Mouse (Mus musculus) E14TG2a.4 (cell line): ENCODE data around the gene Saysd1.

Experiments used
- H3K27me3 ChIP-seq: 2 replicates; pipeline ENCODE4 v1.6.1; 2014; ENCODE audit warnings: low read length, control low read depth; ENCODE audit not compliant: insufficient read depth
- H3K36me3 ChIP-seq: 2 replicates; pipeline ENCODE4 v1.6.1; 2014; ENCODE audit warnings: low read length, control low read depth; ENCODE audit not compliant: insufficient read depth
- H3K4me1 ChIP-seq: replicated peaks from 2 replicates; pipeline ENCODE4 v1.6.1; 2014; ENCODE audit warnings: low read depth, low read length, control low read depth
- H3K4me3 ChIP-seq: replicated peaks from 2 replicates; pipeline ENCODE4 v1.5.1; 2014; ENCODE audit warnings: mild to moderate bottlenecking, low read length
- H3K9me3 ChIP-seq: 2 replicates; pipeline ENCODE4 v1.6.1; 2014; ENCODE audit warnings: low read length, control low read depth
- CTCF ChIP-seq: conservative IDR thresholded peaks from 2 replicates; pipeline ENCODE4 v1.5.1; 2014; ENCODE audit warnings: low read length
- NANOG ChIP-seq: IDR thresholded peaks from 2 replicates; pipeline ENCODE4 v1.6.1; 2014; ENCODE audit warnings: borderline replicate concordance, low read length, mixed read lengths
- POU5F1 ChIP-seq: IDR thresholded peaks from 2 replicates; pipeline ENCODE4 v1.6.1; 2014; ENCODE audit warnings: low read length, borderline replicate concordance

The Saysd1 gene

DNA sequence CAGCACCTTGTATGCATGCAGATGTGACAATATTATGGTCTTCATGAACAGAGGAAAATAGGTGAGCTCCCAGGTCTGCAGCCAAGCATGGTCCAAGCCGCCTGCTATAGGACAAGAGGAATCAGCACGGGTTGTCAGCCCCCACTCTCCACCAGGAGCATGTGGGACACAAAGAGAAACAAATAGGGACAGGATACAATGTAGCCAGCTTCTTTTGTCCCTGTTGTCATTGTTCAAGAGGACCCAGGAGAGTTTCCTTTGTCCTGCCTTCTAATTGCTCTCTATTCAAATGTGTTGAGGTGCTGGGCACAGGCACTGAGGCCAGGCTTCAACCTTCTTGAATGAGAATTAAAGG is 89.9 kb downstream of the Saysd1 start:
- Histone ChIP-seq H3K4me1 (peaks cover 30% of the 10 kb centered on the region), H3K36me3 (no peaks in the 10 kb centered on the region), H3K27me3 (peaks cover 3% of the 10 kb centered on the region; the same call in 1 of the 2 replicates), H3K9me3 (no peaks in the 10 kb centered on the region), H3K4me3 (no peak overlapping the region)
- TF ChIP-seq NANOG (peak; percentile 53), CTCF (no peak), POU5F1 (no peak)

DNA sequence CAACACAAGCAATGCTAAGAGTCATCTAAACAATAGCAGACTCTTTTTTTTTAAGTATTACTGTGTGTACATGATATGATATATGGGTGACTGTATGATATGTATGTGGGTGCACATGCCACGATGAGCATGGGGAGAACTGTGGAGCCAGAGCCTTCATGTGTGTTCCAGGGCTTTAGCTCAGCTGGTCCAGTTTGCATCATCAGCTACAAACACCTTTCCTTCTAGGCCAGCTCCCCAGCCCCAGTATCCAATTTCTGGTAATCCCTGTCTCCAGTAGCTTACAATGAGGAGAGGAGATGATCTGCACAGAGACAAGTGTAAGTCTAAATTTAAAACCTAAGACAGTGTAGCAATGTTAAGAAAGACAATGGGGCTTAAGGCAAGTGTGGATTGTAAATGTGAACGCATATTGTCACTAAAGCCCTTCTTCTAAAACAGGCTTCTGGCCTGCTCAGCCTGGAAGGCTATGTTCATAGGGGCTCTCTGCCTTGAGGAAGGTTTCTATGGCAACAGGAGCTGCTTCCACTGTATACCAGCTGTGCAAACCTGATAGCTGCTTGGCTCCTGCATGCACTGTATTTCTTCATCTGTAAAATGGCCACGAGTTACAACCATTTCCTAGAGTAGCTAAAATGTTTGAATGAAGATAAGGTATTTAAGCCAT is 90.4 kb downstream of the Saysd1 start:
- Histone ChIP-seq H3K4me1 (peaks cover 30% of the 10 kb centered on the region), H3K27me3 (peaks cover 3% of the 10 kb centered on the region; the same call in 1 of the 2 replicates), H3K4me3 (no peak overlapping the region), H3K9me3 (no peaks in the 10 kb centered on the region), H3K36me3 (no peaks in the 10 kb centered on the region)
- TF ChIP-seq POU5F1 (no peak), CTCF (no peak), NANOG (no peak)

DNA sequence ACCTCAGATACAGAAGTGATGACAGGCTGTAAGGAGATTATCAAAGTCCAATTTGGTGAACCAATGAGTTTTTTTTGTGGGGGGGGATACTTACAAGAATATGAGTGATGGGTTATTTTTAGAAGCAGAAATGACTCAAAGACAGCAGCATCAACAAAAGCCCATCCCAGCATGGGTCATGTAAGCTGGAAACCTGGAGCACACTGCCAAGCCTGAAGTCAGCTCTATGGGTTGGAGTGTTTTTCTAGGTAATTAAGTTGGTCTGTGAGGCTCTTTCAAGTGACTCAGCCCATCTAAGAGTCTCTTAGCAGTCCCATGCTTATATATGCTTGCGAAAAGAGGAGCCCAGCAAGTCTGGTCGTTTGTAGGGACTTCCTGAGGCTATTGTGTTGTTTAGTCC is 91.0 kb downstream of the Saysd1 start:
- Histone ChIP-seq H3K9me3 (no peaks in the 10 kb centered on the region), H3K36me3 (no peaks in the 10 kb centered on the region), H3K27me3 (peaks cover 3% of the 10 kb centered on the region; the same call in 1 of the 2 replicates), H3K4me1 (peaks cover 30% of the 10 kb centered on the region), H3K4me3 (no peak overlapping the region)
- TF ChIP-seq NANOG = no peak
- TF ChIP-seq POU5F1 = no peak
- TF ChIP-seq CTCF = no peak

DNA sequence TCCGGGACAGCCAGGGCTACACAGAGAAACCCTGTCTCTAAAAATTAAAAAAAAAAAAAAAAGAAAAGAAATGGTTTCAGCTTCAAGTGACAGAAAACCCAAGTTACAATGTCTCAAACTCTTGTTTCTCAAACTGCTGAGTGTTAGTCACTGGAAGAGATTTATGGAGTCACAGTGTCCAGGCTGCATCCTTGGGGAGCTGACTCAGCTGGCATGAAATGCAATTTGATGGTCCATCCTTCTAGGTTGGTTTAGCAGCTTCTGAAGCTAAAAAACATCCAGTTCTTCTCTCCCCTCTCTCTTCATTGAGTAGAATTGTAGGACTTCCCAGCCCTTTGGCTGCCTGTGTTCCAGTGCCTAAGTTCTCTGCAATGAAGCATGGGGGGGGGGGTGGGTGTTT is 94.3 kb downstream of the Saysd1 start:
- H3K36me3 ChIP-seq = no peaks in the 10 kb centered on the region
- TF ChIP-seq CTCF (no peak), POU5F1 (no peak), NANOG (no peak)

DNA sequence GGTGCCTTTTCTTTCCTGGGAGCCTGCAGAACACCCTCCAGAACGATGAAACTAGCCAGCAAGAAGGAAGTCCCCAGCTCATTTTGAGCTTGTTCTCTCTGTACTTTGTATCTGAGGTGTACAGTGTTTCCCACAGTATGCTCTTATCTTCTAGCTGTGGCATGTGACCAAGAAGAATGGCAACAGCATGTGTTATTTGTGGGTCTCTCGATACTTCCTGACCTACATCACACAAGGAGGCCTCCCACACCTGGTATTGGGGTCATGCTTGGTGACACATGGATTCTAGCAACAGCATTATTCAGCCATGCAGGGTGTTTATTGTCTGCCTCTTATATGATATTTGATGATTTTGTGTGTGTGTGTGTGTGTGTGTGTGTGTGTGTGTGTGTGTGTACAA is 96.5 kb downstream of the Saysd1 start:
- Histone ChIP-seq H3K4me1 (no peaks in the 10 kb centered on the region), H3K9me3 (no peaks in the 10 kb centered on the region), H3K4me3 (no peak overlapping the region), H3K36me3 (no peaks in the 10 kb centered on the region), H3K27me3 (peaks cover 3% of the 10 kb centered on the region; the same call in 1 of the 2 replicates)
- no peak for TF ChIP-seq POU5F1
- no peak for TF ChIP-seq CTCF

More for the DNA sequence above, 94.3 kb downstream of the Saysd1 start:
- Histone ChIP-seq H3K9me3 (no peaks in the 10 kb centered on the region), H3K4me3 (no peak overlapping the region), H3K4me1 (peaks cover 21% of the 10 kb centered on the region), H3K27me3 (peaks cover 3% of the 10 kb centered on the region; the same call in 1 of the 2 replicates)

DNA sequence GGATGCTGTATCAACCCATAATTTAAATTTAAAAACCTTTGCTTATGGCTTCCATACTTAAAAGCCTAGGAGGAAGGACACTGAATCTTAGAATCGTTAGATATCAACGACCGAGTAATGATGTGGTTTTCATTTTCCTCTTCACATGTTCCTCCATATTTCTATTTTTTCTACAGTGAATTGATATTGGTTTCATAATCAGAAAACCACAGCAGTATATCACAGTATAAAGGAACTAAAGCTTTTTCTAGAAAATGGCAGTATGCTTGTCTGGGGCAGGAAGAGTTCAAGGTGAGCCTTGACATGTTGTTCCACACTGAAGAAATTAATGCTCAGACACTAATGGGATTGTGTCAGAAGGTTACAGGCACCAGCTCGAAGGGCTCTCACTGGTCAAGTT is 97.4 kb downstream of the Saysd1 start:
- Histone ChIP-seq H3K4me1 (no peaks in the 10 kb centered on the region), H3K9me3 (no peaks in the 10 kb centered on the region), H3K36me3 (no peaks in the 10 kb centered on the region), H3K27me3 (peaks cover 3% of the 10 kb centered on the region; the same call in 1 of the 2 replicates), H3K4me3 (no peak overlapping the region)
- no peak for TF ChIP-seq CTCF

DNA sequence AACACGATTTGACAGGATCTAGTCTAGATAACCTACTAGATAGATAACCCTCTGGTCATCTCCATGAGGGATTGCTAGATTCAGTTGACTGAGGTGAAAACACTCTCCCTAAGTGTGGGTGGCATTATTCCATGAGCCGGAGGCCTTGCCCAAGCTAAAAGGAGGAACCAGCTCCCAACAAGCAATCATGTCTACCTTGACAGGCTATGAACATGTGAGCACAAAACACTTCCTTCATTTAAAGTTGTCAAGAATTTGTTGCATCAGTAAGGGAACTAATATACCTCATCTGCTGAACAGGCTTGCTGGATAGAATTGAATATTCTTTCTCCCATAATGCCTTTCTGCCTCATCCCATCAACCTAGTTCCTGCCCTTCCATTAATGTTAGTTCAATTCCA is 98.5 kb downstream of the Saysd1 start:
- TF ChIP-seq CTCF (no peak), POU5F1 (no peak), NANOG (no peak)
- peaks cover 10% of the 10 kb centered on the region for H3K4me1 ChIP-seq
- H3K27me3 ChIP-seq = no peaks in the 10 kb centered on the region
- no peaks in the 10 kb centered on the region for H3K9me3 ChIP-seq
- no peak overlapping the region for H3K4me3 ChIP-seq
- no peaks in the 10 kb centered on the region for H3K36me3 ChIP-seq

DNA sequence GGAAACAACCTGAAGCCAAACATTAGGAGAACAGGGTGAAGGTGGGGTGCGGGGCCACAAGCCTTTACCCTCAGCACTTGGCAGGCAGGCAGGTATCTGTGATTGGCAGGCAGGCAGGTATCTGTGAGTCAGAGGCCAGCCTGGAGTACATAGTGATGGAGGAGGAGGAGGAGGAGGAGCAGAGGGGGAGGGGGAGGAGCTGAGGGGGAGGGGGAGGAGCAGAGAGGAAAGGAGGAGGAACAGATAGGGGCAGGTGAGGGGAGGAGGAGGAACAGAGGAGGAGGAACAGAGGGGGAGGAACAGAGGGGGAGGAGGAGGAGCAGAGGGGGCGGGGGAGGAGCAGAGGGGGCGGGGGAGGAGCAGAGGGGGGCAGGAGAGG is 105.6 kb downstream of the Saysd1 start:
- no peaks in the 10 kb centered on the region for H3K9me3 ChIP-seq
- peak overlapping the region; percentile 63 for H3K4me3 ChIP-seq
- H3K36me3 ChIP-seq = no peaks in the 10 kb centered on the region
- TF ChIP-seq POU5F1 = no peak
- no peak for TF ChIP-seq CTCF
- H3K4me1 ChIP-seq = peaks cover 57% of the 10 kb centered on the region
- H3K27me3 ChIP-seq = no peaks in the 10 kb centered on the region

DNA sequence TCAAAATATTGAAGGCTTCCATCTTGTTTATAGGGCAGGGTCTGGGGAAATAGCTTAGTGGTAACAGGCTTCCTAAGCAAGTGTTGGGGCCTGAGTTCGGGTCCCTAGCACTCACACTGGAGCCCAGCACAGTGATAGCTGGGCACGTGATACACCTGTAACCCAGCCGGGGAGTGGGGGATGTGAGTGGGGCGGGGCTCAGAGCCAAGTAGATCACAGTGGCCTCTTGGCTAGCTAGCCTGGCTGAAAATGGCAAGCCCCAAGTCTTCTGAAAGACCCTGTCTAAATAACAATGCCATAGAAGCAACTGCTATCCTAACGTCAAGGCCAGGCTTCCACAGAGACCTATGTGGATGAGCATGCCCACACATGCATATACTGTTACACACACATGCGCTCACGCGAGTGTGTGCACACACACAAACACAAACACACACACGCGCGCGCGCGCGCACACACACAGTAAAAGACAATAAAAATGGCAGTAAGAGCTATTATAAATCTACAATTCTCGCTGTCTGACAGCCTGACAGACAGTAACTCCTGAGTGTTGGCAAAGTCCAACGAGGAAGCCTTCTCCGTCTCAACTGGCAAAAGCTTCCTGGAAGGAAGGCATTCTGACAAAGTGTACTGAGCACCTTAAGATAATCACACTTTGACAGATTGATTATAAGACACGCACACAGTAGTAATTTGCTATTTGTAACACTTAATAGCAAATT is 106.2 kb downstream of the Saysd1 start:
- Histone ChIP-seq H3K36me3 (no peaks in the 10 kb centered on the region), H3K4me3 (peak overlapping the region; percentile 63), H3K4me1 (peaks cover 62% of the 10 kb centered on the region), H3K27me3 (no peaks in the 10 kb centered on the region), H3K9me3 (no peaks in the 10 kb centered on the region)
- TF ChIP-seq POU5F1 = no peak
- TF ChIP-seq NANOG = no peak
- no peak for TF ChIP-seq CTCF
